Mouse (Mus musculus) cerebellum, adult 2 months (tissue): ENCODE data around the gene Maats1. TPM values are rescaled to one million over a fixed set of nuclear protein-coding genes. Genes with fewer than 3 reads are reported as not detected.

Source experiments
- DNase-seq, 2 experiments: peaks; one replicate each; pipeline ENCODE4 v3.0.0; 2021
- H3K27ac ChIP-seq: fragments of 200-500 bp; 2 replicates; pipeline ENCODE4 v1.5.1; 2012; ENCODE audit warnings: low read length, control low read depth, inconsistent platforms; ENCODE audit not compliant: insufficient read depth
- H3K27me3 ChIP-seq: fragments of 200-500 bp; 2 replicates; pipeline ENCODE4 v1.6.1; 2012; ENCODE audit warnings: inconsistent platforms, mild to moderate bottlenecking, low read length, moderate library complexity; ENCODE audit not compliant: control insufficient read depth, insufficient read depth
- H3K4me1 ChIP-seq: fragments of 200-500 bp; 2 replicates; pipeline ENCODE4 v1.6.1; 2011; ENCODE audit warnings: low read length; ENCODE audit not compliant: control insufficient read depth, insufficient read depth
- H3K4me3 ChIP-seq: fragments of 200-500 bp; replicated peaks from 2 replicates; pipeline ENCODE3; 2011; ENCODE audit warnings: mild to moderate bottlenecking, low read depth, low read length, control low read depth; ENCODE audit not compliant: insufficient read depth
- CTCF ChIP-seq: fragments of 200-500 bp; IDR thresholded peaks from 2 replicates; pipeline ENCODE4 v1.5.1; 2011; ENCODE audit warnings: low read depth, mild to moderate bottlenecking, control low read depth, low read length, moderate library complexity, borderline replicate concordance; ENCODE audit not compliant: insufficient read depth
- POLR2A ChIP-seq: fragments of 200-500 bp; IDR thresholded peaks from 2 replicates; pipeline ENCODE4 v1.6.1; 2011; ENCODE audit warnings: low read length, control low read depth, borderline replicate concordance; ENCODE audit not compliant: insufficient read depth
- WGBS: fragments of 180-500 bp; shearing (Covaris S2); methylation state at CpG from one replicate; pipeline ENCODE4 v1.1.7; 2018; 5-methylcytosine and 5-hydroxymethylcytosine counted together
- polyA plus RNA-seq: library from polyadenylated mRNA; depleted of rRNA; stranded (reverse); fragments of >200 nt; gene quantifications from 2 replicates; pipeline ENCODE4 v1.2.3, GENCODE M21; 2012; rRNA removed

The Maats1 gene
- polyA plus RNA-seq, 1 experiment, result 0.39 TPM

DNA sequence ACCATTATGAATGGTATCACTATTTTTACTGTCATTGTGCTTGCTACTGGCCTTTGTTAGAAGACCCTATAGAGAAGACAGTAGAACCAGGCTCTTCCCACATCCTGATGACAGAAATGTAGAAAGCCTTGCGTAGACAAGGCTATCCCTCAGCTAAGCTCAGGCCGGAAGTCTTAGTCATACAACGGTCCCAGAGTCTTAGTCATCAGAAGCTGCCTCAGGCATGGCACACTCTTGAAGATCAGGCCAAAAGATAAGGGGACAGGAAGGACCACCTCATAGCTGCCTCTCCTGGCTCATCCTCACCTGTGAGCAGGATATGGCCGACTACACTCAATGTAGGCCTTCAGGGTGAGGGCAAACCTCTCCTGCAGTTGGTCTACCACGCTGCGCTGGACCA lies 91.5 kb downstream of the Maats1 start:
- 89% methylated on average over 6 of the region's 6 CpGs for WGBS
- TF ChIP-seq POLR2A, result no peak
- TF ChIP-seq CTCF, result no peak

DNA sequence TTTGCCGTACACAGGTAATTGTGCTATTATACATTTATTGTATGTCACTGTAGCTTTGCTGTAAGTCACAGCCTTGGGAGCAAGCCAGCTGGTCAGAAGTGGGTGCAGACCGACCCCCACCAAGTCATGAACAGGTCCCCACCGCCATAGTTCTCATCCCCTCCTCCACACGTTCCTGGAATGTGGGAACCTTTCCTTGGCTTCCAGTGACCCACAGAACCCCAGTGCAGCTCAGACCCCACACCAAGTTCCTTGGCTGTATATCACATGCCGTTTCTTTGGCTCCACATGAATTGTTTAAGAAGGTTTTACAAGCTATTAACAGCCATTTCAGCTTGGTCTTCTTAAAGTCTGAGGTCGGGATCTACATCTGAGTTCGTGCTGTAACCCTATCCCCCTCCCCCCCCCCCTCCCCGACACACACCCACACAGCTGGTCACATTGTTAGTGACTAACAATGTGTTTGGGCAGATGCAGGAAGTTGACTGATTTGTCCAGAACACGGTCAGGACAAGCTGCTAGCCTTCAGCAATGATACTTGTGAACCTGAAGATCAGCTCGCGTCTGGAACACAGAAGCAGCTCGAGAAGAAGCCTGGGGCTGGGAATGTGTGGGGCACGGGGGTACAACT lies 93.5 kb downstream of the Maats1 start:
- DNase-seq, result no peak
- H3K4me1 ChIP-seq, result no peaks in the 10 kb centered on the region
- H3K27me3 ChIP-seq, result no peaks in the 10 kb centered on the region
- 59% methylated on average over 13 of the region's 13 CpGs for WGBS
- H3K27ac ChIP-seq, result no peak overlapping the region
- H3K4me3 ChIP-seq, result no peak overlapping the region
- no peak for TF ChIP-seq POLR2A
- no peak for TF ChIP-seq CTCF

More for the DNA sequence above, 91.5 kb downstream of the Maats1 start:
- no peaks in the 10 kb centered on the region for H3K27me3 ChIP-seq
- DNase-seq, result no peak
- H3K4me1 ChIP-seq, result no peaks in the 10 kb centered on the region
- no peak overlapping the region for H3K4me3 ChIP-seq
- H3K27ac ChIP-seq, result no peak overlapping the region

Other genes starting within 250 kb of the Maats1 start
- gene Nr1i2, start 47.3 kb downstream of the Maats1 start, polyA plus RNA-seq, result 0.05 TPM in 1 of 2 replicates, not detected in the other
- gene Cox17, start 4.8 kb upstream of the Maats1 start, polyA plus RNA-seq, result 240 and 256 TPM in 2 replicates
- 0.41 TPM in 1 of 2 replicates, not detected in the other for gene Gm21987, start 4.9 kb upstream of the Maats1 start, polyA plus RNA-seq
- 0.31 and 0.36 TPM in 2 replicates for gene Popdc2, start 20.1 kb upstream of the Maats1 start, polyA plus RNA-seq
- gene Pla1a, start 91.0 kb upstream of the Maats1 start, polyA plus RNA-seq, result 1.2 and 1.6 TPM in 2 replicates
- 67.3 and 71.6 TPM in 2 replicates for gene Adprh, start 110.6 kb upstream of the Maats1 start, polyA plus RNA-seq
- 0.34 and 0.41 TPM in 2 replicates for gene Cd80, start 113.4 kb upstream of the Maats1 start, polyA plus RNA-seq
- gene Timmdc1, start 180.5 kb upstream of the Maats1 start, polyA plus RNA-seq, result 19.7 and 19.9 TPM in 2 replicates
- 55.9 and 59.9 TPM in 2 replicates for gene Poglut1, start 208.1 kb upstream of the Maats1 start, polyA plus RNA-seq
- gene Tmem39a, start 216.6 kb upstream of the Maats1 start, polyA plus RNA-seq, result 62.9 and 63.0 TPM in 2 replicates